Mouse (Mus musculus): Measurements from ENCODE around the gene Anxa3. TPM values are rescaled to one million over a fixed set of nuclear protein-coding genes. Genes with fewer than 3 reads are reported as not detected.

The Anxa3 gene
- polyA plus RNA-seq (2016; fragmentation: Nextera tagmentation; extraction: Ambion mirVana) = 37.3 and 45.7 TPM in 2 replicates

- Histone ChIP-seq H3K9me3 (replicated peaks) (no peaks in the 10 kb centered on the region), H3K27me3 (0 out of 2 replicates have a peak, but pooled peaks cover 3% of the 10 kb centered on the region), H3K36me3 (no peaks in the 10 kb centered on the region), H3K4me3 (peak within 1 kb of the TSS; percentile 37), H3K4me2 (replicated peaks) (peak within 1 kb of the TSS; percentile 73), H3K27ac (no peak within 1 kb of the TSS), H3K4me1 (peaks cover 8% of the 10 kb centered on the region), H3K9ac (peak within 1 kb of the TSS; percentile 60)
- 12% methylated on average over 25 of the region's 26 CpGs for WGBS
- peak; percentile 66 for ATAC-seq (ENCODE audit: low FRiP score)
These were observed at the start of gene Anxa3 for GRCm38 (mm10) chr5:96792936-96793718. TSS of gene Anxa3 (plus strand) at chr5:96793339.

DNA sequence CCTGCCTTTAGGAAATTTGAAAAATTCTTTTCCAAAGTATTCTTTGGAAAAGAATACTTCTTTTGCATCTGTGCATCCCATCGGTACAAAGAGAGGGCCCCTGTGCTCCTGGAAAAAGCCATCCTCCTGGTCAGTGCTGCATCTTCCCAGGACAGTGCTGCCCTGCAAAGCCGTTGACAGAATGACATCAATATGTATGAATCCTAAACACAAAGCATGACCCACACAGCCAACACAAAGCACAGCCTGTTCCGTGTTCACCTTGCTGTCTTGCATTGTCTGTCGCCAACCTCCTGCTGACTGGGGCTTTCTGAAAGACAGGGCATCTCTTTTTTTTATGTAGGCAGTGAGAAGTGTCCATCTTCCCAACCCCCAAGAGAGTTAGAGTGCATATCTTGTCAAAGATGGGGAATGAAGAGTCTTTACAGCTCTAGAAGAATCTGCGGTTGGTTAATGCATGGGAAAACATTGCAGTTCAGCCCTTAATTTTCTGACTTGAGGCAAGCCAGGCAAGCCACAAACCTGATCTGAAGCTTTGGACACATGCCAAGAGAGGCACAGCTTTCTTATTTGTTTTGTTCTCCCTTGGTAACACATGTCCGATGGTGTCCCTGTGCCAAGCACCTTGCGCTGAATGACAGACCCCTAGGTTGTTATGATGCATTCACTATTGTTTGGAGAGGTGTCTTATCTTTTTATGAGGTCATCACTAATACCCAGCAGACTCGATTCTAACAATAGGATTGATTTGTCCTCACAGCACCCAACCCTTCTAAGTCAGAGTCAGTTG is 45.7 kb upstream of the Anxa3 start:
- no peak overlapping the region for H3K4me2 ChIP-seq (replicated peaks)
- ATAC-seq (ENCODE audit: low FRiP score) = peak; percentile 58; the same call in 1 of the 2 replicates
- WGBS = 50% methylated on average over 8 of the region's 8 CpGs
- no peaks in the 10 kb centered on the region for H3K27me3 ChIP-seq
- H3K4me3 ChIP-seq = no peak overlapping the region
- H3K9me3 ChIP-seq (replicated peaks) = no peaks in the 10 kb centered on the region
- H3K9ac ChIP-seq = no peak overlapping the region
- no peaks in the 10 kb centered on the region for H3K36me3 ChIP-seq
- no peak overlapping the region for H3K27ac ChIP-seq
- peaks cover 8% of the 10 kb centered on the region for H3K4me1 ChIP-seq

GRCm38 (mm10) chr5:96757615-96758014 is 35.5 kb upstream of the Anxa3 start:
- no peaks in the 10 kb centered on the region for H3K9me3 ChIP-seq (replicated peaks)
- no peak overlapping the region for H3K4me3 ChIP-seq
- H3K4me1 ChIP-seq = no peaks in the 10 kb centered on the region
- ATAC-seq (ENCODE audit: low FRiP score) = no peak
- H3K27me3 ChIP-seq = no peaks in the 10 kb centered on the region
- H3K4me2 ChIP-seq (replicated peaks) = no peak overlapping the region
- no peak overlapping the region for H3K27ac ChIP-seq
- H3K36me3 ChIP-seq = no peaks in the 10 kb centered on the region
- WGBS = 91% methylated on average over 7 of the region's 7 CpGs
- no peak overlapping the region for H3K9ac ChIP-seq

GRCm38 (mm10) chr5:96762021-96762420 is 31.1 kb upstream of the Anxa3 start:
- no peaks in the 10 kb centered on the region for H3K4me1 ChIP-seq
- no peak overlapping the region for H3K4me3 ChIP-seq
- no peaks in the 10 kb centered on the region for H3K9me3 ChIP-seq (replicated peaks)
- H3K9ac ChIP-seq = no peak overlapping the region
- 95% methylated on average over 1 of the region's 1 CpGs for WGBS
- H3K27ac ChIP-seq = no peak overlapping the region
- no peak for ATAC-seq (ENCODE audit: low FRiP score)
- no peak overlapping the region for H3K4me2 ChIP-seq (replicated peaks)
- no peaks in the 10 kb centered on the region for H3K27me3 ChIP-seq
- no peaks in the 10 kb centered on the region for H3K36me3 ChIP-seq

DNA sequence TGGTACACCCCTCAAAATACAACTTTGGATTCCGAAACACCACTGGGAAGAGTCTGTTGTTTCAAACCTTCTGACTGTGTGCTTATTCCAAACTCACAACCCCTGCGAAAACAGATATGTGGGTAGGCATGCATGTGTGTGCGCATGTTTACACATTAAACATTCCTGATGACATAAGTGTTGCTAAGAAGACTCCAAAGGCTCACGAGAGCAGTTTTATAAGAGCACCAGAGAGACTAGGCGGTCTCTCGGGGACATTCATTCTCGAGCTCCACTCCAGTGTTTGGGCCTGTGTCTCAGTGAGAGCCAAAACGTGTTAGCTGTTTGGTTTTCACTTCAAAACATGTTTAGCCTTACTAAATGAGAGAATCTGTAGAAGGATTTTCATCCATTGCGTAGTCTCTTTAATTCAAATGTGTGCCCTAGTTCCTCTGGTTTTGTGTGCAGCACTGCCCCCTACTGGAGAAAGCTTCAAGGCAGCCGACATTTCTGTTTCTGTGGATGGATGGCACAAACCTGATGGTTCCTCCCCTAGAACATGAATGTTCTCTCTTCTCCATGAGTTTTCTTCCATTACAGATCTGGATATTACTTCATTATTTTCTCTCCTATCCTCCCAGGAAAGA is 24.2 kb upstream of the Anxa3 start:
- Histone ChIP-seq H3K9ac (no peak overlapping the region), H3K4me1 (no peaks in the 10 kb centered on the region), H3K27me3 (no peaks in the 10 kb centered on the region), H3K27ac (no peak overlapping the region), H3K9me3 (replicated peaks) (no peaks in the 10 kb centered on the region), H3K4me2 (replicated peaks) (no peak overlapping the region), H3K4me3 (no peak overlapping the region), H3K36me3 (no peaks in the 10 kb centered on the region)
- 63% methylated on average over 10 of the region's 10 CpGs for WGBS
- no peak for ATAC-seq (ENCODE audit: low FRiP score)

- Histone ChIP-seq H3K36me3 (no peaks in the 10 kb centered on the region), H3K27me3 (no peaks in the 10 kb centered on the region), H3K27ac (no peak overlapping the region), H3K9me3 (replicated peaks) (no peaks in the 10 kb centered on the region), H3K4me3 (no peak overlapping the region), H3K9ac (no peak overlapping the region), H3K4me2 (replicated peaks) (no peak overlapping the region), H3K4me1 (no peaks in the 10 kb centered on the region)
- WGBS = 84% methylated on average over 14 of the region's 14 CpGs
- no peak for ATAC-seq (ENCODE audit: low FRiP score)
These were observed 9.4 kb upstream of the Anxa3 start for GRCm38 (mm10) chr5:96783506-96784288.

- WGBS = 91% methylated on average over 5 of the region's 5 CpGs
- H3K27ac ChIP-seq = no peak overlapping the region
- H3K4me3 ChIP-seq = no peak overlapping the region
These were observed 8.0 kb upstream of the Anxa3 start for GRCm38 (mm10) chr5:96785096-96785495.

GRCm38 (mm10) chr5:96792422-96792821 is 717 bp upstream of the Anxa3 start:
- 65% methylated on average over 9 of the region's 9 CpGs for WGBS

More at GRCm38 (mm10) chr5:96785096-96785495, 8.0 kb upstream of the Anxa3 start:
- no peak for ATAC-seq (ENCODE audit: low FRiP score)
- Histone ChIP-seq H3K27me3 (no peaks in the 10 kb centered on the region), H3K4me1 (no peaks in the 10 kb centered on the region), H3K4me2 (replicated peaks) (no peak overlapping the region), H3K9me3 (replicated peaks) (no peaks in the 10 kb centered on the region), H3K36me3 (no peaks in the 10 kb centered on the region), H3K9ac (no peak overlapping the region)

DNA sequence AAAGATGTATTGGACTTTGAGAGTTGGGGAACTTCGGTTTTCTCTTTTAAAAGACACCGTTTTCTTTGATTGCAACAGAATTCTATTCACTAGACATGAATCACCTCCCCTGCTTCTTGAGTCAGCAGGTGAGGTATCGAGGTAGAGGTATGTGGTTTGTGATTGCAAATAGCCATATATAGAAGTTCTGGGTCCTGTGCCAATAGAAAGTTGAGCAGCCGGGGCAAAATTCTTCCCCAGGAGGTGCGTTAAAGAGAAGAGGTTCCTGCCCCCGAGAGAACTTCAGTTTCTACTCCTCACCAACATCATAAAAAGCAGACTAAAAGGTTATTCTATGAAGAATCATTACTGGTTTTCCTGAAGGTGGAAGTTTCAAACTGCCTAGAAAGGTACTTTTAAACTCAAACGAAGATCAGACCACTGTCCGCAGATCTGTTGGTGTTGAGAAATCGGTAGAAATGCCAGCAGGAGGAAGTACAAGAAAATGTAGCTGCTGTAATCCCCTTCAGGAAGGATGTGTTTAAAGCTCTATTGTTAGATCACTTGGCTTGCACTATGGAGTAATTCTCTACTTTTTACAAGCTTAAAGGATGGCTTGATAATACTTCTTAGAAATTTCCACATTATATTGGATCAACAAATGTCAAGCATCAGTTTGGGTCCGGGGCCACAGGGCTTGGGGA is 955 bp downstream of the Anxa3 start:
- H3K36me3 ChIP-seq = no peaks in the 10 kb centered on the region
- peak overlapping the region; percentile 37; the same call in 1 of the 2 replicates for H3K4me3 ChIP-seq
- H3K27ac ChIP-seq = no peak overlapping the region
- no peaks in the 10 kb centered on the region for H3K9me3 ChIP-seq (replicated peaks)
- no peak for ATAC-seq (ENCODE audit: low FRiP score)
- H3K4me1 ChIP-seq = peaks cover 8% of the 10 kb centered on the region
- H3K9ac ChIP-seq = no peak overlapping the region
- WGBS = 62% methylated on average over 10 of the region's 10 CpGs
- H3K4me2 ChIP-seq (replicated peaks) = peak overlapping the region; percentile 73
- 0 out of 2 replicates have a peak, but pooled peaks cover 3% of the 10 kb centered on the region for H3K27me3 ChIP-seq

More at GRCm38 (mm10) chr5:96792422-96792821, 717 bp upstream of the Anxa3 start:
- Histone ChIP-seq H3K4me1 (peaks cover 8% of the 10 kb centered on the region), H3K9me3 (replicated peaks) (no peaks in the 10 kb centered on the region), H3K27me3 (0 out of 2 replicates have a peak, but pooled peaks cover 3% of the 10 kb centered on the region), H3K4me2 (replicated peaks) (no peak overlapping the region), H3K4me3 (no peak overlapping the region), H3K9ac (no peak overlapping the region), H3K36me3 (no peaks in the 10 kb centered on the region), H3K27ac (no peak overlapping the region)
- ATAC-seq (ENCODE audit: low FRiP score) = no peak

- Histone ChIP-seq H3K4me1 (peaks cover 8% of the 10 kb centered on the region), H3K4me2 (replicated peaks) (no peak overlapping the region), H3K9ac (no peak overlapping the region), H3K4me3 (no peak overlapping the region), H3K27me3 (0 out of 2 replicates have a peak, but pooled peaks cover 3% of the 10 kb centered on the region), H3K9me3 (replicated peaks) (no peaks in the 10 kb centered on the region), H3K36me3 (no peaks in the 10 kb centered on the region), H3K27ac (no peak overlapping the region)
- 83% methylated on average over 1 of the region's 1 CpGs for WGBS
- no peak for ATAC-seq (ENCODE audit: low FRiP score)
These were observed 2.6 kb downstream of the Anxa3 start for GRCm38 (mm10) chr5:96795752-96796151.

GRCm38 (mm10) chr5:96797465-96797864 is 4.3 kb downstream of the Anxa3 start:
- Histone ChIP-seq H3K27me3 (0 out of 2 replicates have a peak, but pooled peaks cover 3% of the 10 kb centered on the region), H3K9me3 (replicated peaks) (no peaks in the 10 kb centered on the region), H3K4me3 (no peak overlapping the region), H3K27ac (no peak overlapping the region), H3K36me3 (no peaks in the 10 kb centered on the region), H3K4me2 (replicated peaks) (no peak overlapping the region), H3K9ac (no peak overlapping the region), H3K4me1 (peaks cover 8% of the 10 kb centered on the region)
- WGBS = 94% methylated on average over 6 of the region's 6 CpGs
- ATAC-seq (ENCODE audit: low FRiP score) = no peak
